Mouse (Mus musculus): ENCODE measurements around the gene Slc39a3.
A peak's percentile ranks its signal among the peaks of the same experiment; 100 is the strongest.
"Not testable (repeated sequence)": the region's sequence is repeated elsewhere in the genome, so short reads cannot be mapped to it uniquely, and the experiment has no call there.

Slc39a3 gene

DNA sequence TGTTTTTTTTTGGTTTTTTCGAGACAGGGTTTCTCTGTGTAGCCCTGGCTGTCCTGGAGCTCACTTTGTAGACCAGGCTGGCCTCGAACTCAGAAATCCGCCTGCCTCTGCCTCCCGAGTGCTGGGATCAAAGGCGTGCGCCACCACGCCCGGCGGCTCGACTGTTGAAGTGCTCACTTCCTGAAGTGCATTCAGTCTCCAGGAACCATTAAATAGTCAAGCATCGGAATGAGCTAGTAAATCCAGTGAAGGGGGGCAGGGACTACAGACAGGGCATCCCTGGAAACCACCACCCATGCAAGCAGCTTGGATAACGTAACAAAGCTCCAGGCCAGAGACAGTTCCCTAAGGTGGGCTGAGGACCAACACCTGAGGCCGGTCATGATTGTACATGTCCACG lies 8.0 kb upstream of the Slc39a3 start:
- DNase-seq (ENCODE audit: low spot score): not testable (repeated sequence)

DNA sequence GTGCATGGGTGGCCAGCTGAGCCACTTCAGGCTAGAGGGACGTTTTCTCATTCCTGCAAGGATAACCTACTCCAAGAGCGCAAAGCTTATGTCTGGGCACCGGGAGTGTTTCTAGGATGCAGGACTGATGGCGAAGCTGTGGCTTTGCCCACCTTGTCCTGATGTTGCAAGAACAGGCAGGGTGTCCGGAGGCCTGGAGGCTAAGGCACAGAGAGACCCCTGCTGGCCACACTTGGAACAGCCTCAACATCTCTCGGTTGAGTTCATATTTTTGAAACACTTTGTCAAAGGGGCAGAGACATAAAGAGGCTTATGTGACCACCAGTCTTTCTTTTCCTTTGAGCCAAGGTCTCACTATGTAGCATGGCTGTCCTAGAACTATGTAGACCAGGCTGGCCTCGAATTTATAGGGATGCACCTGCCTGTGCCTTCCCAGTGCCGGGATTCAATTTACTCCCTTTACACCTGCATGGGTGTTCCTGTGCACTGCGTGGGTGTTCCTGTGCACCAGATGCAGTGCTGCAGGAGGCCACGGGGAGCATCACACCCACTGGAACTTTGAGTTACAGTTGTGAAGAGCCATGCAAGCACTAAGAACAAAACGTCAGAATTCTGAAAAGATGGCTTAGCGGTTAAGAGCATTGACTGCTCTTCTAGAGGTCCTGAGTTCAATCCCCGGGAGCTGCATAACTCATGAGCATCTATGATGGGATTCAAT lies 4.4 kb upstream of the Slc39a3 start:
- DNase-seq (ENCODE audit: low spot score): peak; percentile 86

DNA sequence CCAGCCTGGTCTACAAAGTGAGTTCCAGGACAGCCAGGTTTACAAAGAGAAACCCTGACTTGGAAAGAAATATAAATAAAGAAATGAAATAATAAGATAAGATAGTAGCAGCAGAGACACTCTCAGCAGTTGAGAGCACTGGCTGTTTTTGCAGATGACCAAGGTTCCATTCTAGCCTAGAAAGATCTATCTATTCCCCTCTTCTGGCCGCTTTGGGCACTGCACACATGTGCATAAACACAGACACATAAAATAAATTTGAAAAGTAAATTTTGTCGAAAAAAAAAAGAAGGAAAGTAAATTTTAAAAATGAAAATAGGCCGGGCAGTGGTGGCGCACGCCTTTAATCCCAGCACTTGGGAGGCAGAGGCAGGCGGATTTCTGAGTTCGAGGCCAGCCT lies 975 bp downstream of the Slc39a3 start:
- DNase-seq (ENCODE audit: low spot score): peak; percentile 63

DNA sequence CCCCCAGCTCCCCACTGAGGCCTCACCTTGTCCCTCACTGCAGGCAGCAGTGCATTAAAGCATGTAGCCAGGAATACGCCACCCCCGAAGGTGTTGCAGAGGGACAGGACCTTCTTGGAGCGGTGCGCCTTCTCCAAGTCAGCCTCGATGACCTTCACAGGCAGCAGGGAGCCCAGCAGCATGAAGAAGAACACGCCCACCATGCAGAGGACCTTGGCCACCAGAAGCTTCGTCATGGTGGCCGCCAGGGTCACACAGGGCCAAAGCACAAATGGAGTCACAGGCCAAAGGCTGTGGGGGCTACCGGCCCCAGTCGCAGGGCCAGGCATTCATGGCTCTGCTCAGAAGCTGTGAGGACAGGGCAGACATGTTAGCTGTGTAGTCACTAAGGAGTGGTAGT lies 3.6 kb downstream of the Slc39a3 start:
- no peak for DNase-seq (ENCODE audit: low spot score)

DNA sequence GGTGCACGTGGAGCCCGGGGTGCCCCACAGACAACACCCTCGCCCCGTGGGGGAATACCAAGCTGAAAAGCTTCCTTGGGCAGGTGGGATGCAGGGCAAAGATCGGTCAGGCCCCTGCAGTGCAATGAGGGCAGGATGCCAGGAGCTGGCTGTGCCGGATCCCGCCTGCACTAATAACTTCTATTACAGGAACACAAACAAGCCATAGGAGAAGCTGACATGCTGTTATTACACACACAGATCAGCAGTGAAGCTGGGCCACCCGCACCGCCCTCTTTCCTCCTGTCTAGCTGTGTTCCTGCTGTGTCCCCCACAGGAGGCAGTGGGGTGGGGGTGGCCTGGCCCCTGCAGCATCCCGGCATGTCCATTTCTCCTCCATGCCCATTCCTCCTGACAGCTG lies 8.2 kb downstream of the Slc39a3 start:
- DNase-seq (ENCODE audit: low spot score): no peak

DNA sequence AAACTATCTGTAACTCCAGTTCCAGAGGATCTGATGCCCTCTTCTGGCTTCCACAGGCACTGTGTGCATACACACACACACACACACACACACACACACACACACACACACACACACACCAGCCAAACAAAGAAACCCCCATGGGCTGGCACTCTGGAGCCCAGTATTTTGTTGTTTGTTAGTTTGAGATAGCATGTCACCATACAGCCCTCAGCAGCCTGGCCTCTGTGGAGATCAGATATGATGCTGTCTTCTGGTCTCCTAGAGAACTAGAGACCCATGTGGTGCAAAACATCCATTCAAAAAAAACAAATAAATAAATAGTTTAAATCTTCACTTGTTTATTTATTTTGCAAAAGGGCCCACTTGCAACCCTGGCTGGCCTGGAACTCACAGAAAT lies 9.0 kb downstream of the Slc39a3 start:
- no peak for DNase-seq (ENCODE audit: low spot score)

DNA sequence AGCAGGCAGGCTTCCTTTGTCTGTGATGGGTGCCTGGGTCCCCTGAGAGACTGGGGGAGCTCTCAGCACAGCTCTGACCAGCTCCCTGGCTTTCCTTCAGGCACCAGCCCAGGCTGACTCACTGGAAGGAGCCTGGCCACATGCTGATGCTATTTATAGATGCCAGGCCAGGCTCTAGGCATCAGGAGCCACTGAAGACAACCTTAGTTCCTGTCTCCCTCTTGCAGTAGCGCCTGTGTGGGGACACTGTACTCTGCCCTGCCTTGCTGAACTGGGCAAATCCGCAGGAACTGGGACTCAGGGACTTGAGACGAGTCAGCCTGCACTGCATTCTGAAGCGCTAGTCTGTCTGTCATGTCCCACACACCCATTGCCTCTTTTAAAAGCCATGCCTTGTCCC lies 9.9 kb downstream of the Slc39a3 start:
- DNase-seq (ENCODE audit: low spot score): no peak

DNA sequence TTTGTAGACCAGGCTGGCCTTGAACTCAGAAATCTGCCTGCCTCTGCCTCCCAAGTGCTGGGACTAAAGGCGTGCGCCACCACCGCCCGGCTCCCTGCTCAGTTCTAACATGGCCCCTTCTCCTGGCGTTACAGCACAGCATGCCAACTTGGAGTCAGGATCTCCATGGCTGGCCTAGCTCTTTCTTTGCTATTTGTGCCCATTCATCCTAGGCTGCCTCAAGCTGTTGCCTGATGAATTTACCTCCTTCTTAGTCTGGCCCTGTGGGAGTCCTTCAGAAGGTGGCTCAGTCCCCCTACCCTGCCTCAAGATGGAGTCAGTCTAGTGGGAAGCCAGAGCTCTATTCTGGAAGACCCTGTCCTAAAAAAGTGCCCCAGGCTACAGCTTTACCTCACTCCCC lies 10.4 kb downstream of the Slc39a3 start:
- no peak for DNase-seq (ENCODE audit: low spot score)

DNA sequence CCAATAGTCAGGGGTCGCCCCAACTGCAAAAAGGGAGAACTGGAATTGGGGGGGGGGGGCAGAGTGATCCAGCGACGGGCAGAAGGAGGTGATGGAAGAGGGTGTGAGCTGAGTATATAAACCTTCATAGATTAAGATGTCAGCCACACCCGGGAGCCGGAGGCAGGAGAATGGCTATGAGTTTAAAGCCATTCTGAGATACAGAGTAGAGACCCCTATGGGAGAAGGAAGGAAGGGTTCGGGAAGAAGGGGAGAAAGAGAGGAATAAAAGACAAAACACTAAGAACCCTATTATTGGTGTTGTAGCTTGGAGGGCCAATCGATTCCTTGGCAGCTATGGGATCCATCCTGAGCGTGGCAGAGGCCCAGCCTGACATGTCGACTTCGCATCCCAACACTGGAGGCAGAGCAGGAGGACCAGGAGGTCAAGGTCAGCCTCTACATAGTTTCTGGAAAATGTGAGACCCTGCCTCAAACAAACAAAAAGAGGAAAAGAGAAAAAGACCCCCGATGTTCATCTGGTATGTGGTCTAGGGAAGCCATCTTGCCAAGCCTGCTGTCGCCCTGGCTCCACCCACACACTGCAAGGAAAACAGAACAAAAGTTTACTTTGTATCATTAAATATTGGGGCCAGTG lies 11.5 kb downstream of the Slc39a3 start, which contains the start of gene Diras1:
Gene Diras1 (minus strand): TSS at position 24 of the 637 bp plus-strand sequence.
- no peak for DNase-seq (ENCODE audit: low spot score)

DNA sequence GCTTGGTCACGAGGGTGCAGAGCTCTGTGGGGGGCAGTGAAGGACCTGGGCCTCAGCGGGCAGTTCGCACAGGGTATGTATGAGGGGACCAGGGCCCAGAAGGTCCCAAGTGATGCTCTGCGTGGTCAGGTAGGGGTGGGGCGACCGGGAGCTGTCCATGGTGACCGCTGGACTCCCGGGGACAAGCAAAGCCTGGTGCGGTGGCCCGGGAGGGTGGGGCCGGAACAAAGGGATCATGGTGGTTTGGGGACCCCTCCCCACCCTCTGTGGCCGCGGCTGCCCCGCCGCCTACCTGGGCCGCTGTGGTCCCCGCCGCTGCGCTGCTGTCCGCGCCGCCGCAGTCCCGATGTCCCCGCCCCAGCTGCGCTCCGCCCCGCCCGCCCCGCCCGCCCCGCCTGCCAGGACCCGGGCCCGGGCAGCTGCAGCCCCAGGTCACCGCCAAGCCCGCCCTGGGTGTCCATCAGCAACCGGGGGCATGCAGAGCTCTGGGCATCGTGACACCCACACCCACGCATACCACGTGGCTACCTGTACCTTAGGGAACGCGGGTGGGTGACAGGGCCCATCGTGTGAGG lies 12.1 kb downstream of the Slc39a3 start:
- peak; percentile 27 for DNase-seq (ENCODE audit: low spot score)

DNA sequence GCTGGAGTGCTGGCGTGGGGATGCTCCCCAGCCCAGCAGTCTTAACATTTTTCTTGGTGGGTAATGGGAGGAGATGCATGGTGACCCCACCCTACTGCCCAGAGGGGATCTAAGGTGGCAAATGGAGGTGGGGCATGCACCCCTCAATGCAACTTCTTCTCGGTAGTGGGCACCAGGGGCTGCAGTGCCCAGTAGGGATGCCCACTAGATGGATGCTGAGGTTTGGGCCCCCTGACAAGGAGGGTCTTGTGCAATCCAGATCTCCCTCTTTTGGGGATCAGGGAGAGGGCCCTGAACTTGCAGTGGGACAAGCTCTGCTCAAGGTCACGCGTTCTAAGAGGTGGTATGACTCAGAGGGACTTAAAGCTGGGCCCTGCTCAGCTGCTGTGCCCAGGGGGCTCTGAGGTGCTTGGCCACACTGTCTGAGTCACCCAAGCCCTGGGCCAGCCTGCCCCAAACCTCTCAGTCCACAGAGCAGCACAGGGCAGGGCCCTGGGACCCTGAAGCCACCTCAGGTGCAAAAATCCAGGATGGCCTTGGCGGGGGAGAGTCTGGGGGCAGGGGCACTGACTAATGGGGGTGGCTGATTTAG lies 12.8 kb downstream of the Slc39a3 start:
- no peak for DNase-seq (ENCODE audit: low spot score)

DNA sequence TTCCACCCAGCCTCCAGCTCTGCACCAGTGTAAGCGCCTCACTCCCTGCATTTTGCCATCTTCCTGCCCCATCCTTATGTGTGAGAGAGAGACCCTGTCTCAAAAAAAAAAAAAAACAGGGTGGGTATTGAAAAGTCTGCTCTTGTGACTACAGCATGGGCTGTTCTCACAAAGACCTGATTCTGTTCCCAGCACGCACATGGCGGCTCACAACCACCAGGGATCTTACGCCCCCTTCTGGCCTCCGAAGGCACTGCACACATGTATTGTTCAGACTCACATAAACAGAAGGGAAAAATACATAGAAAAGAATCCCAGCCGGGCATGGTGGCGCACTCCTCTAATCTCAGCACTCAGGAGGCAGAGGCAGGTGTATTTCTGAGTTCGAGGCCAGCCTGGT lies 14.5 kb downstream of the Slc39a3 start:
- DNase-seq (ENCODE audit: low spot score): no peak

DNA sequence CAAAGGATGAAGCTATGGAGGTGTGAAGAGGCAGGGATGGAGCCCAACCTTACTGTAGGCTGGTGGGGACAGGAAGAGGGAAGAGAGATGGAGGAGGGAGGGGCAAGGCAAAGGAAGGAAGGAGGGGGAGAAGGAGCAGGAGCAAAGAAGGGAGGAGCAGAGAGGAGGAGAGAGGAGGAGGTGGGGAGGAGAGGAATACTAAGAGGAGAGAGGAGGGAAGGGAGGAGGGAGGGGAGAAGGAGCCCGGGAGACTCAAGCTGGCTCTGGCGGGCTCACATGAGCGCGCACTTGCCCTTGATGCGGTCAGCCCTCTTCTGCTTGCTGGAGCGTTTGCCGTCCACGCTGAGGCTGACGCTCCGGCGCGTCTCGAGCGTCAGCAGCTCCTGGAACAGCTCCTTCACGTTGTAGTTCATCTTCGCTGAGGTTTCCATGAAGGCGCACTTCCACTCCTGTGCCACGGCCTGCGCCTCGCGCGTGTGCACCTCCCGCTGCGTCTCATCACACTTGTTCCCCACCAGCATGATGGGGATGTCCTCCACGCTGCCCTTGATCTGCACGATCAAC lies 15.6 kb downstream of the Slc39a3 start:
- DNase-seq (ENCODE audit: low spot score): no peak

DNA sequence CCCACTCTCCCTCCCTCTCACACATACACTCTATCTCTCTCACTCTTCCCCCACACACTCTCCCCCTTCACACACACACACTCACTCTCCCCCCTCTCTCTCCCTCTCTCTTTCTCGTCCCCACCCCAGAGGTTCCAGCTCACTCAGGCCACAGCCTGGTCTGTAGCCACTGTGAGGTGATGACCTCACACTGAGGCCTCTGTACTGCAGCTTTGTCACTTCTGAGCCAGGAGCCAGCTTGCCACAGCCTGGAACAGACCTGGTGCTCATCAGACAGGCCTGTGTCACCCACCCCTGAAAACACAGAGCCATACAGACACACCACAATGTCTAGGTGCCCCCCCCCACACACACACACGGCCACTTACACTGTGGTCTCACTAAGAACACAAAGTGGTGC lies 17.0 kb downstream of the Slc39a3 start:
- DNase-seq (ENCODE audit: low spot score): no peak

DNA sequence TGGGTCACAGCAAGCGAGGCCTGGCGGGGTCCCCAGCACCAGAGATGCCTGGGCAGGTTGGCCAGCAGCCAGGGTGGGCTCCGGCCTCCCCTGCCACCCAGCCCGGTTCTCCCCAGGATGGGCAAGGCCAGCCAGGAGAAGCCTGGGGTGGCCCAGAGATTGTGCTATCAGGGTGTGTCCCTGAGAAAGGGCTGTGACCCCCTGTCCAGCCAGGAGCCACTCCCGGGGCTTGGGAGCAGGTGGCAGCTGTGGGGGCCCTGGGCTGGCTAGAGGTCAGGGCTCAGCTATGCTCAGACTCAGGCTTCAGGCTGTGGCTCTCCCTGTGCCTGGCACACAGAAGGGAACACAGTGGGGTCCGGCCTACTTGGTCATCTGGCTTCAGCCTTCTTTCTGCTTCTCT lies 17.5 kb downstream of the Slc39a3 start:
- no peak for DNase-seq (ENCODE audit: low spot score)

DNA sequence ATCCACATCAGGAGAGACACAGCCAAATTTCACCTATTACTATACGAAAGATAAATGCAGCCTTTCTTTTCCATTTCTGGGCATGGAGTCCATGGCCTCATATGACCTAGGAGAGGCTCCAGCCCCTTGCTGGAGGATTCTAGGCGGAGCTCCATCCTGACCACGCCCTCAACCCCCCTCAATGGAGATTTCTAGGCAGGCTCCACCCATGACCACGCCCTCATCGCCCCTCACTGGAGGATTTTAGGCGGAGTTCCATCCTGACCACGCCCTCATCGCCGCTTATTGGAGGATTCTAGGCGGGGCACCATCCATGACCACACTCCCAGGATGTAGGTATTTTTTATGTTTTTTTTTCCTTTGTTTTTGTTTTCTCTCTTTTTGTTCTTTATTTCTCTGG lies 18.9 kb downstream of the Slc39a3 start:
- DNase-seq (ENCODE audit: low spot score): peak; percentile 64

DNA sequence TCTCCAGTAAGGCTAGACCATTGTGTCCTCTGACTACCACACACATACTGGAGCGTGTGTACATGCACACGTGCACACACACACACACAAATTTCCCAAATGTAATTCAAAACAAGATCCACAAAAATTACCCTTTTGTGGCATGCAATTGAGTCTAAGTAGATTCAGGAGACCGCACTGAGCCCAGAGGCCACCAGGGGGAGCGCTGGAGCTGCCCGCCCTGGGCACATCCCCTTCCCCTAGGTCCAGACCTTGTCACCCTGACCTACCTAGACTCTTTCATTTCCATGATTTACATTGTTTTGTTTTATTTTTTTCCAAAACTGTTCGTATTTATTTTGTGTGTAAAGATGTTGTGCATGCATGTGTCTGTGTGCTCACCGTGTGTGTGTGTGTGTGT lies 20.6 kb downstream of the Slc39a3 start:
- peak; percentile 83 for DNase-seq (ENCODE audit: low spot score)

DNA sequence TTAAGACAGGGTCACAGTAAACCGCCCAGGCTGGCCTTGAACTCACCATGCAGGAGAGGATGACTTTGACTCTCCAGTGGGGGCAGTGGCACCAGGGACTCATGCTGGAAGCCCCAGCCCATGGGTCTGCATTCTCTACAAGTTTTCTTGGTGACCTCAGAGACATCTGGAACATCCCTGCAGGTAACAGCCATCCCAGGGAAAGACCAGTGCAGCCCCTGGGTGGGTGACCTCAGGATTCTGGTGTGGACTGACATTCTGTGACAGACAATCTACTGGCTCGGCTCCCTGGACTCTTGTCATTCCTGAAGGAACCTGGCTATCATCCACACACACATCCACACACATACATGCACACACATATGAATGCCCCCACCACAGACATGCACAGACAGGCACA lies 21.6 kb downstream of the Slc39a3 start:
- no peak for DNase-seq (ENCODE audit: low spot score)

DNA sequence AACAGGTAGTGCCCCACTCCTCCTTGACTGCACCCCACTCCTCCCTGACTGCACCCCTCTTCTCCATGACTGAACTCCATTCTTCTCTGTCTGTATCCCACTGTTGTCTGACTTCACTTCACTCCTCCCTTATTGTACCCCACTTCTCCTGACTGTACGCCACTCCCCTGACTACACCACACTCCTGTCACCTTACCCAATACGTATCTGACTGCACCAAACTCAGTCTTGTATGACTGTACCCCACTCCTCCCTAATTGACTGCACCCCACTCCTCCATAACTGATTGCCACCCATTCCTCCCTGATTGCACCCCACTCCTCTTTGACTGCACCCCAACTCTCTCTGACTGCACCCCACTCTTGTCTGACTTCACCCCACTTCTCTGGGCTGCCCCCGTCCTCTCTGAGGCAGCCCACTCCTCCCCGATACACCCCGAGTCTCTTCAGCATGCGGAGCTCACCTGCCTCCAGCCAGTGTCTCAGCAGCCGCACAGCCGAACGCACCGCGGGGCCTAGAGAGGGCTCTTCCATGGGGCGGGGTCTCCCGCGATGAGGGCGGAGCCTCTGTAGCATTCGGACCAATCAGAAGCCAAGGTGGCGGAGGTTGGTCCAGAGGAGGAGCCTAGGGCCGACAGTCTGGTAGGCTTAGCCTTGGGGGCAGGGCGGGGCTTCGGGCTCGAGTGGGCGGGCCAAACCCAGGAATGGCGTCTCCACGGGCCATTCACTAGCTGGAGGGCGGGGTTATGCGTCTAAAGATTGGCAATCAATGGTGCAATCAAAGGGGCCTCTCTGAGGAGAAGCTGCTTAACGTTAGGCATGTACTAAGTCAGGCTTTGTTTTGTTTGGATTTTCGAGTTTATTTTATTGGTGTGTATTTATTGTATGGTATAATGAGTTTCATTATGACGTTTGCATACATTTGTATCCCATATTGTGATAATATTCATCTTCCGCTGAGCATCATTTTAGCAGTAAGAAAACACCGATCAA lies 22.5 kb downstream of the Slc39a3 start, which contains the start of gene Gng7:
Gene Gng7 (minus strand): TSS at position 553 of the 992 bp plus-strand sequence.
- peak; percentile 99 for DNase-seq (ENCODE audit: low spot score)

DNA sequence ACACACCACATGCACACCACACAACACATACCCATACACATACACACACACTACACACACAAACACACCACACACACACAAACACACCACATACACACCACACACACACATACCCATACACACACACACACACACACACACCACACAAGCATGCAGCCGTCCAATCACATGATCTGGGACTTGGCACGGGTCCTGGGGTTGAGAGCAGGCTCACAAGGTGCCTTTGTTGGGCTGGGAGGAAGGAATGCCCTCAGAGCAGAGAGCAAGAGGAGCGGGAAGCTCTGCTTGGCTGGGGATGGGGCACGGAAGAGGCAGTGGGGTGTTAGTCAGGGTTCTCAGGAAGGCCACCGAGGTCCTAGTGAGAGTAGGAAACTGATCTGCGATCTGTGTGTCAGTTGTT lies 26.4 kb downstream of the Slc39a3 start:
- no peak for DNase-seq (ENCODE audit: low spot score)

DNA sequence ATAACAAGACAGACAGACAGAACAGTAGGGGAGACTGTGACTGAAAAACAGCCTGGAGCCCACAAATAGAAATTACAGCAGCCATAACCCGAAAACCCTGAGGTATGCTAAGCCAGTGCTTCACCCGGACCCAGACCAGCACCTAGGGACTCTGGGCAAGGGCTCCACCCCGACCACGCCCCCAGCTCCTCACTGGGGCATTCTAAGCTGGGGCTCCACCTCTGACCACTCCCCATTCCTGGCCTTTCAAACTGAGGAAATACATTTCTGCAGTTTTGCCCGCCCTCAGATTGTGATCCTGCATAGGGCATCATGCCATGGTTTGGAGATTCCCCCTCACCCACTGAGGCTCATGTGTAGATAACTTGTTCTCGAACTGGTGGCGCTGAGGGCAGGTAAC lies 30.0 kb downstream of the Slc39a3 start:
- no peak for DNase-seq (ENCODE audit: low spot score)
